Mouse (Mus musculus) testis, adult 2 months (tissue): ENCODE measurements around the gene Mpeg1. TPM values are rescaled to one million over a fixed set of nuclear protein-coding genes. Genes with fewer than 3 reads are reported as not detected.

Experiments used
- H3K27ac ChIP-seq: fragments of 200-500 bp; 2 replicates; pipeline ENCODE4 v1.5.1; 2012; ENCODE audit warnings: low read depth, low read length; ENCODE audit not compliant: control insufficient read depth, insufficient read depth
- H3K27me3 ChIP-seq: fragments of 200-500 bp; 2 replicates; pipeline ENCODE4 v1.6.1; 2012; ENCODE audit warnings: mild to moderate bottlenecking, low read length, moderate library complexity; ENCODE audit not compliant: control insufficient read depth, insufficient read depth
- H3K36me3 ChIP-seq: fragments of 200-500 bp; 2 replicates; pipeline ENCODE4 v1.6.1; 2012; ENCODE audit warnings: mild to moderate bottlenecking, low read length; ENCODE audit not compliant: control insufficient read depth, insufficient read depth
- H3K4me1 ChIP-seq: fragments of 200-500 bp; 2 replicates; pipeline ENCODE4 v1.6.1; 2012; ENCODE audit warnings: low read length; ENCODE audit not compliant: control insufficient read depth, insufficient read depth
- H3K4me3 ChIP-seq: fragments of 200-500 bp; 2 replicates; pipeline ENCODE4 v1.5.1; 2012; ENCODE audit warnings: low read depth, mild to moderate bottlenecking, low read length, moderate library complexity, mixed read lengths; ENCODE audit not compliant: control insufficient read depth
- CTCF ChIP-seq: fragments of 200-500 bp; IDR thresholded peaks from 2 replicates; pipeline ENCODE4 v1.5.1; 2012; ENCODE audit warnings: low read depth, mild to moderate bottlenecking, inconsistent platforms, low read length, moderate library complexity; ENCODE audit not compliant: control insufficient read depth, insufficient read depth, insufficient replicate concordance
- POLR2A ChIP-seq: fragments of 200-500 bp; IDR thresholded peaks from 2 replicates; pipeline ENCODE4 v1.6.1; 2012; ENCODE audit warnings: low read depth, mild to moderate bottlenecking, inconsistent platforms, low read length, moderate library complexity; ENCODE audit not compliant: control insufficient read depth
- polyA plus RNA-seq: library from polyadenylated mRNA; depleted of rRNA; stranded (reverse); fragments of >200 nt; gene quantifications from 2 replicates; pipeline ENCODE4 v1.2.3, GENCODE M21; 2012

Mpeg1 gene
- polyA plus RNA-seq, 1 experiment = 3.3 TPM

DNA sequence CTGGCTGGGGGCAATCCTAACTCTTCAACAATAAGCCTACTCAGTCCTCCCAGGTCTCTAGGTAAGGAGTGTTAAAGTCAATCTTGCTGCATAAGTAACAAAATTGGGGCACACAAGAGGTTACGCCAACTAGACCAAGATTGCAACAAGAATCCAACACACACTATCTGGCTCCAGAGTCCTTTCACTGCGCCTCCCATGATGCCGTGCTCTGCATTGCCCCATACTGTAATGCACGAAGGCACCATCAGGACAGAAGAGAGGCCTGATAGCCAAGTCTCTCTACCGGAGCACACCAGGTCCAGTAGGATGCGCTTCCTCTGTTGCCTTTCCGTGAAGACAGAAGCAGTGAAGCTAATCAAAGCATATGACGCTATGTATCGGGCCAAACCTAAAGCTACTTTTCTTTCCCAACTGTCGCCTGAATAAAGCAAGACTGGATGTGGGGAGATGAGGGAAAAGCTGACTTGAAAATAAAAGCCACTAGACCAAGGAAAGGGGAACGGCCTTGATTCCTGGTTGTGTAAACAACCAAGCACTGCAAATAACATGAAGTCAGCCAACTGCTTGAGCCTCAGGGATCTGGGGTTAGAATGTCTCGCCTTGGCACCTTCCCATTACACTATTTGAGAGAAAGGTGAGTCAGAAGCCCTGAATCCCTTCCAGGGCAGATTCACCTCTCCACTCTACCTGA, 27.1 kb downstream of the Mpeg1 start:
- H3K4me3 ChIP-seq = no peak overlapping the region
- peaks cover 34% of the 10 kb centered on the region for H3K4me1 ChIP-seq
- no peaks in the 10 kb centered on the region for H3K27me3 ChIP-seq
- TF ChIP-seq POLR2A (no peak), CTCF (no peak)
- H3K36me3 ChIP-seq = no peaks in the 10 kb centered on the region
- H3K27ac ChIP-seq = peak overlapping the region; percentile 71

DNA sequence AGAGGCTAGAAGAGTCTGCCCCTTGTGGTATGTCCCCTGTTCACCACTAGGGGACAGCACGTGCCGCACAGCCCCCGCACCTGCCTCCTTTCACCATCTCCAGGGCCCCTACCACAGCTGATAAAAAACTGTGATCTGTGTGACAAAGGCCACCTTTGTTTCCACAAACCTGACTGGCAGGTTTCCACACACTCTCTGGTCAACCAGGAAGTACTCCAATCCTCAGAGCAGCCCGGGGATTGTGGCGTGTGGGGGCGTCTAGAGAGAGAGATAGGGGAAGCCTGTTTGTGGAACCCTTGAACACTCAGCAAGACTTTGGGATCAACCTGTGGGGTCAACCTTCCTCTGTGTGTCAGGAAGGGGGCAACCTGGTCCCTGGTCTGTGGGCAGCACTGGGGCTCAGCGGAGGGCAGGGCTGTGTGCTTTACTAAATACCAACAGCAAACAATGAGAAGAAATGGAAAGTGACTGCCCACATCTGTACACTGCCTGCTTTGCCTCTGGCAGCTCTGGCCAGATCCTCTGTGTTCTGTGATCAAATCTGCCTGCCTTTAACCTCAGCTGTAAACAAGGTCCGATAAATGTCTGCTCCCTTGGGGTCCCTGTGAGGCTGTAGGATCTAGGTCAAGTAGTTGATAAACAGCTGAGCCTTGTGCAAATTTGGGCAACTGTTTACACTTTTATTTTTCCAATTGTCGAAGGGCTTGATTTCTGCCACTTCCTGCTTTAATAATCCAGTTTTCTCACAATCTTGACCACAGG, 27.8 kb downstream of the Mpeg1 start:
- TF ChIP-seq POLR2A = no peak
- TF ChIP-seq CTCF = peak; percentile 84
- Histone ChIP-seq H3K4me3 (no peak overlapping the region), H3K27ac (peak overlapping the region; percentile 71), H3K36me3 (no peaks in the 10 kb centered on the region), H3K4me1 (peaks cover 32% of the 10 kb centered on the region), H3K27me3 (no peaks in the 10 kb centered on the region)

DNA sequence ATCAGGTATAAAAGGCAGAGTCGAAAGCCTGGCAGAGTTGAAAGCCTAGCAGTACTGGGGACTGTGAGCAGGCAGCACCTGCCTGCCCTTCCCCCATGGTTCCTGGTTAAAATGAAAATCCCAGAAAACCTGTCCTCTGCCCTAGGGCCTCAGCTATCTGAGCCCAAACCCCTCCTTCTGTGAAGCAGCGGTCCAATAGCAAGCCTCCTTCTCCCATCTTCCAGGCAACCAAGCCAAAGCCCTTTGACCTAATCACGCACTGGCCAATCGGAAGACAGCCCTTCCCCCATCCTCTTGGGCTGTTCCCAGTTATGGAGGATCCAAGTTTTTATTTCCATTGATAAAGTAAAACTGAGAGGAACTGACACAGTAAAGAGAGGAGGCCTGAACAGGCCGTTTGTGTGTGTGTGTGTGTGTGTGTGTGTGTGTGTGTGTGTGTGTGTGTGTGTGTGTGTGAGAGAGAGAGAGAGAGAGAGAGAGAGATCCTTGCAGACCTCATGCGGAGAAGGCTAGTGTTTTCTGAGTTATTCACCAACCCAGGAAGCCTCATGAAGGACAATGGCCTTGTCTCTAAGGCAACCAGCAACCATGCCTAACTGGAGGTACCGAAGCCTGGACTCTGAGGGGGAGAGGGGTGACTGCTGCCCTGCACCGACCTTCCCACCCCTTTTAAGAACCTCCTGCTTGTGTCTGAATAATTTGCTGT, 28.5 kb downstream of the Mpeg1 start:
- TF ChIP-seq POLR2A (peak; percentile 50; the same call in 1 of the 2 replicates), CTCF (no peak)
- Histone ChIP-seq H3K27me3 (no peaks in the 10 kb centered on the region), H3K27ac (peak overlapping the region; percentile 70), H3K4me3 (no peak overlapping the region; the same call in 1 of the 2 replicates), H3K36me3 (no peaks in the 10 kb centered on the region), H3K4me1 (peaks cover 32% of the 10 kb centered on the region)

DNA sequence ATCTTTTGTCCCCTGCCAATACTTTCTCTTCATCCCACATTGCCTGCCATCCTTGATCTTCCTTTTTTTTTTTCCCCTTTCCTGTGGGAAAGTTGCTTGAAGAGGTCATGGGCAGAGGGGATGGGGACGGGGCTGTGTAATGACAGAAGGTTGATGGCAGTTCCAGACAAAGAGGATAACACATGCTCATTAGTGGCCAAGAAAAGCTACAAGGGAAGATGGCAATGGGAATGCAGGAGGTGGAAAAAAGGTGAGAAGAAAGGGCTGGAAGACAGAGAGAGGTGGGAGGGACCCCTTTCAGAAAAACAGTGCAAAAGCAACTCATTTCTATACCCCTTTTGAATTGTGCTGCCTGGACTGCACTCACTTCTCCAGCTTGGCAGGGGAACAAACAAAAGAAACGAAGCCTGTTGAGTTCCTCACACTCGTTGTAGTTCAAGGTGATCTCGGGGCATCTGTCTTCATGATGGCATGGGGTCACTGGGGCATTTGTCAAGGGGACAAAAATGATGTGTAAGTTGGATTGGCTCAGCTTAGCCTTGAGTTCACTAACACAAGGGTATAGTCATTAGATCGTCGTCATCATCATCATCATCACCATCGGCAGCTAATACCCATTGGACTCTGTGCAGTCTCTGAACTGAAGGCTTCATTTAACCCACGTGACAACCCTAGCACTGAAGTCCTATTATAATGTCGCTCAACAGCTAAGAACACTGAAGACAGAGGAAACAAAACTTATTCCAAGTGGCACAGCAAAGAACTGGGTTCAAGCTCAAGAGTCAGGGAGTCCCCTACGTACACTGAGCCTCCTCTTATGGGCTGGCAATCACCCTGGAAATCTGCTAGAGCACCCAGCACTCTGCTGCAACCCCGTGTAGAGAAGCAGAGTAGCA, 29.3 kb downstream of the Mpeg1 start:
- Histone ChIP-seq H3K27ac (peak overlapping the region; percentile 70), H3K36me3 (no peaks in the 10 kb centered on the region), H3K4me3 (no peak overlapping the region), H3K27me3 (no peaks in the 10 kb centered on the region), H3K4me1 (peaks cover 31% of the 10 kb centered on the region)
- TF ChIP-seq CTCF = no peak
- no peak for TF ChIP-seq POLR2A

DNA sequence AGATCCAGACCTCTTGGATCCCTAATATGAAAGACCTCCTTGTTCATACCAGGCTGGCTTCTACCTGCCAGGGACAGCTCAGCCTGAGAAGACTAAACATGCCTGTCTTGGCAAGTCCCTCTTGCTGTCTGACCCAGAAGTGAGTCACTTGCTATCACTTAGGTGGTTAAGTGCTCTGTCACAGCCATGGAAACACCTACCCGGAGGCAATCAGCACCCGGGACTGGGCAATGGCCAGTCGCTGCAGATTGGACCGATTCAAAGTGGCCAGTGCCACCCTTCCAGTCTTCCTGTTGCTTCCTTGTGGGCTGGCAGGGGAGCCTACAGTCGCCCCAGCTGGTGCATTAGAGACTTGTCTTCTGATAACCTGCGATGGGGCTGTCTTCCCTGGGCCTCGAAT, 31.1 kb downstream of the Mpeg1 start:
- Histone ChIP-seq H3K36me3 (no peaks in the 10 kb centered on the region), H3K27me3 (no peaks in the 10 kb centered on the region), H3K27ac (no peak overlapping the region), H3K4me1 (peaks cover 27% of the 10 kb centered on the region), H3K4me3 (no peak overlapping the region)
- TF ChIP-seq POLR2A (no peak), CTCF (no peak)

DNA sequence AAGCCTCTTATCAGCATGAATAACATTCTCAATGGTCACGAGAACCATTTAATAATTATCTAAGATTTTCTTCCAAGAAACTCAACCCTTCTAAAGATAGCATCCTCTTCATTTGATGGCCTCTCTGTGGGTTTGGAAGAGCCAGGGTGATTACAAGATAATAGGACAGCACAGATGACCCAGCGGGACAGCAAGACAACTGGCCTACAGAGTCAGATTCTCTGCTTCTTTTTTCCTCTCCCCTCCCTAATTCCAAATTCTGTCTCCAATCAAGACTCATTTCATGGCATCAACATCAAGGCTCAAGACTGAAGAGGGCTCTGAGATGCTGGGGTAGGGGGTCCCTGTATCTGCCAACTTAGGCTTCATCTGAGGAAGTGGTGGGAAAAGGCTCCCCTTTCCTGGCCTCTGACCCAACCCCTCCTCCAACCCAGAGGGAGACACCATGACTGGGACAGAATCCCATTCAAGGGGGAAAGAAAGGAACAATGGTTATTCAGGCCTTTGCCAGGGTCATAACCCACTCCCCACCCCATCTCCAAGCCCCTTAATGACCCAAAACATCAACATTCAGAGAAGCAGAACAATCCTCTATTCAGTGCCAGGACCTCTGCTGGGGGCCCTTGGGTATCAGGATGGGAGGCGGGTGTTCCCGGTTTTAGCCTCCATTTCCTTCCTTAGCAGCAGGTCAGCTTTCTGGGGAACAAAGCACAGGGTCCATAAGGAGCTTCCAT, 33.0 kb downstream of the Mpeg1 start:
- Histone ChIP-seq H3K27me3 (no peaks in the 10 kb centered on the region), H3K4me1 (peaks cover 11% of the 10 kb centered on the region), H3K4me3 (no peak overlapping the region), H3K36me3 (no peaks in the 10 kb centered on the region), H3K27ac (no peak overlapping the region)
- TF ChIP-seq POLR2A (no peak), CTCF (no peak)
